Mouse (Mus musculus) spleen, postnatal 10 days (tissue): ENCODE measurements around the gene Tmem234.

ENCODE experiments used
- DNase-seq, 2 experiments: peaks; one replicate each; pipeline ENCODE4 v3.0.0; 2021 to 2022; ENCODE audit warnings: low spot score in 2 of 2

Tmem234 gene

GRCm38 (mm10) chr4:129672083-129672877, 71.8 kb downstream of the Tmem234 start, which contains the start of gene Kpna6:
Kpna6 (minus strand) TSS chr4:129672767.
- DNase-seq: peak; percentile 85 to 89

DNA sequence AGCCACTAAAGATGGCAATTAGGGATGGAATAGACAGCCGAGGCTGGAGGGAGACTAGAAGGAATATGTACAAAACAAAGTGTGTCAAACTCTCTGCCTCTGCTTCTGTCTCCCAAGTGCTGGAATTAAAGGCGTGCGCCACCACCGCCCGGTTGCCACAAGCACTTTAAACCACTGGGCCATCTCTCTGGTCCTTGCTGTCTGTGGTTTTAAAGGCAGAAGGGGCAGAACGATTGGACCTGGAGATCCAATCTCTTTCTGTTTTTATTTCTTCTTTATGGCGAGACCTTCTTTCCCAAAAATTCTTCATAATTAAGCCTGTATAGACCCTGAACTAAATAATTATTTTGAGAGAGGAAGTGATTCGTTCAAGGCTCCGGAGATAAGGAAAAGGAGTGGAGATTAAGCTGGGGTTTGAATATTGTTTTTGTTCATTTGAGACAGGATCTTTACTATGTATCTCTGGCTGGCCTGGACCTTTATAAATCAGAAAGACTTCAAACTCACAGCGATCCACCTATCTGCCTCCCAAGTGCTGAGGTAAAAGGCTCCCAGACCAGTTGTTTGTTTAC, 72.5 kb downstream of the Tmem234 start:
- no peak for DNase-seq
